Mouse (Mus musculus): ENCODE results near the gene Sorl1.

- TF ChIP-seq RCOR1 (conservative IDR thresholded peaks at IDR 0.05; ENCODE audit: low read depth, low read length) (no peak), TCF12 (IDR thresholded peaks at IDR 0.05; ENCODE audit: low read depth, low read length) (no peak), CTCF (conservative IDR thresholded peaks at IDR 0.05 in 1 of 2, IDR thresholded peaks at IDR 0.05 in 1 of 2; ENCODE audit: low read depth in 2 of 2, low read length in 2 of 2) (no peak), ETS1 (conservative IDR thresholded peaks at IDR 0.05; ENCODE audit: low read depth, low read length) (no peak), POLR2A (IDR thresholded peaks at IDR 0.05; ENCODE audit: low read depth, low read length) (no peak), MAX (IDR thresholded peaks at IDR 0.05; ENCODE audit: low read length) (no peak), EP300 (IDR thresholded peaks at IDR 0.05; ENCODE audit: low read length) (no peak), HCFC1 (IDR thresholded peaks at IDR 0.05; ENCODE audit: low read depth, low read length) (no peak), TBP (conservative IDR thresholded peaks at IDR 0.05; ENCODE audit: low read depth, low read length) (no peak), CHD1 (IDR thresholded peaks at IDR 0.05; ENCODE audit: low read depth, low read length) (no peak), USF1 (IDR thresholded peaks at IDR 0.05; ENCODE audit: low read depth, low read length) (no peak), SIN3A (IDR thresholded peaks at IDR 0.05; ENCODE audit: low read length) (no peak), POLR2AphosphoS2 (IDR thresholded peaks at IDR 0.05; ENCODE audit: low read depth, low read length) (no peak), BHLHE40 (IDR thresholded peaks at IDR 0.05; ENCODE audit: low read depth, low read length) (no peak)
Measured at GRCm38 (mm10) chr9:42121631-42122354, 2.3 kb downstream of the Sorl1 start.

Measured in CH12.LX (cell line).